Mouse (Mus musculus) adrenal gland (tissue): ENCODE results near the gene Alyref.

ENCODE experiments used
- intact Hi-C: fragments of 180-260 bp; cut with DNase I; formaldehyde crosslinking; loops from one replicate; pipeline ENCODE4 v1.15.1; 2025
- microRNA-seq, 2 experiments: library from miRNA; unstranded; fragments of <30 nt; microRNA quantifications; one replicate each; pipeline ENCODE4; 2019

The Alyref gene

GRCm38 (mm10) chr11:120549168-120549945, 48.8 kb downstream of the Alyref start, which contains the start of gene Mcrip1:
Gene Mcrip1, minus strand, starts transcription at chr11:120549727.
- intact Hi-C loops: no loop called here

DNA sequence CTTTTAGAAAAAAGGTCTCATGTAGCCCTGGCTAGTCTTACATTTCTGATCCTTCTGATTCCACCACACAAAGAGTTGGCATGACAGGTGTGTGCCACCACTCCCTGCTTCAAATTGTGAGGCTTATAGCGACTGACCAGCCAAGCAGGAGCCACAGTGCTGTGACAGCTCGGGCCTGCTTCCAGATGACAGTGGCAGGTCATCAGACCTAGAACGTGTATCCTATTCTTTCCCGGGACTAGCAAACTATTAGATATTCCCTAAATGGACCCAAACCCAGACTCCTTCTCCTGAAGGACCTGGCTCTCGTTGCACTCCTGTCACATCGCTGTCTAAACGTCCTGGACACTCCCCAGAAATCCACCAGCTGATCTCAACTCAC, 49.4 kb downstream of the Alyref start:
- intact Hi-C loops: no loop called here

GRCm38 (mm10) chr11:120548214-120548613, 50.0 kb downstream of the Alyref start:
- intact Hi-C loops: no loop called here

DNA sequence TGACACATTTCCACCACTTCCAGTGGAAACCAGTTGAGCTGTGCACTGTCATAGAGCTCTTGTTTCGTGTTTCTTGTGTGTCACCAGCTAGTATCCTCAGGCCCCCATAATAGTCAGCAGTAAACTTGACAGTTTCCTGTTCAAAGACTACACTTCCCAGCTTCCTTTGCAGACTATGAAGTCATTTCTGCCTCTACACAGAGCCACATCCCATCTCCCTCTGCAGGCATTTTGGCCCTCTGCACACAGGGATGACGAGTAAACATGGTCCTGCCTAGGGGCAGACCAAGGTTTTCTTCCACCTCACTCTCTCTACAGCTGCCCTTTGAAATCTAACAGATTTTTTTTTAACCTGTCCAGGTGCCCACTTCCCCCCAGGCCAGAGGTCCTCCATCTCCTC, 50.7 kb downstream of the Alyref start:
- intact Hi-C loops: no loop called here

- intact Hi-C loops: no loop called here
Measured at GRCm38 (mm10) chr11:120545964-120546363, 52.2 kb downstream of the Alyref start.

GRCm38 (mm10) chr11:120542376-120542775, 55.8 kb downstream of the Alyref start:
- intact Hi-C loops: no loop called here

Small RNA genes within 50 kb of the gene (microRNA-seq; reads per million reads assigned to microRNA genes)
- 0 to 0.86 reads per million in 2 experiments for gene Mir6936
